Mouse (Mus musculus) urinary bladder, postnatal 25 days (tissue): ENCODE data around the gene Skint3.
"Not testable (repeated sequence)": the region's sequence is repeated elsewhere in the genome, so short reads cannot be mapped to it uniquely, and the experiment has no call there.

ENCODE experiments used
- DNase-seq: peaks from one replicate; pipeline ENCODE4 v3.0.0; 2022; ENCODE audit warnings: low spot score

Skint3 gene

GRCm38 (mm10) chr4:112231945-112232344 lies at the start of gene Skint3:
Gene Skint3 (plus strand): TSS chr4:112232245.
- DNase-seq, result no peak

- DNase-seq, result no peak
Observed at GRCm38 (mm10) chr4:112243416-112243815, 11.4 kb downstream of the Skint3 start.

GRCm38 (mm10) chr4:112243951-112244350 lies 11.9 kb downstream of the Skint3 start:
- DNase-seq, result no peak

- DNase-seq, result no peak
Observed at GRCm38 (mm10) chr4:112256022-112256421, 24.0 kb downstream of the Skint3 start.

GRCm38 (mm10) chr4:112287178-112287974 lies 55.3 kb downstream of the Skint3 start:
- no peak for DNase-seq

GRCm38 (mm10) chr4:112288396-112288795 lies 56.4 kb downstream of the Skint3 start:
- DNase-seq, result no peak

GRCm38 (mm10) chr4:112302305-112302704 lies 70.3 kb downstream of the Skint3 start:
- DNase-seq, result no peak

- DNase-seq, result no peak
Observed at GRCm38 (mm10) chr4:112302855-112303509, 70.9 kb downstream of the Skint3 start.

GRCm38 (mm10) chr4:112349111-112349510 lies 117.1 kb downstream of the Skint3 start:
- DNase-seq, result not testable (repeated sequence)
